Mouse (Mus musculus): ENCODE results near the gene Cfdp1.

Cfdp1 gene

DNA sequence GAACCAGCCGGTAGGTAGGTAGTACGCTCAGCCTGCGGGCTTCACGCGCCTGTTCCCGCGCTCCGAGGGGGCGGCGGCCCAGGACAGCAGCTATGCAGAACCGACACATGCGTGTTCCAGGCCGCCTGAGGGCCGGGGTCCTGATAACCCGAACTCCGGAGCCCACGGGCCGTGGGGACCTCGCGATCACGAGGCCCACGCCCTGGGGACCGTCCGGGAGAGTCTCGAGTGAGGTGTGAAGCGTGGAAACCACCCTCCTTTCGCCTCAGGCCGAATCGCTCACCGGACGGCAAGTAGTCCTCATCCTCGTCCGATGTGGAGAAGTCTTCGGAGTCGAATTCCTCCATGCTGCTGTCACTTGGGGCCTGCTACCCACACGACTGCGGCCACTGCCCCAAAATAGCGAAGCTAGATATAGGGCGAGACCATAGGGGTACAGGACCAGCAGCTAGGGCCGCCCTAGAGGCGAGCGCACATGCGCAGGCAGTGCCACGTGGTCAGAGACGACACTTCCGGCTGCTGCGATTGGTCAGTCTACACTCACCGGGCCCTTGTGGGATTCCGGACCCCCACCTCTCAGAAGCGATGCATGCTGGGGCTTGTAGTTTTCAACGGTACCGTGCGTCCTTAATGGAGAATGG lies at the start of gene Cfdp1:
Gene Cfdp1, minus strand, starts transcription at position 431 of the 641 bp plus-strand sequence.
- in situ Hi-C loops (cut with MboI, MseI) = no loop called here

DNA sequence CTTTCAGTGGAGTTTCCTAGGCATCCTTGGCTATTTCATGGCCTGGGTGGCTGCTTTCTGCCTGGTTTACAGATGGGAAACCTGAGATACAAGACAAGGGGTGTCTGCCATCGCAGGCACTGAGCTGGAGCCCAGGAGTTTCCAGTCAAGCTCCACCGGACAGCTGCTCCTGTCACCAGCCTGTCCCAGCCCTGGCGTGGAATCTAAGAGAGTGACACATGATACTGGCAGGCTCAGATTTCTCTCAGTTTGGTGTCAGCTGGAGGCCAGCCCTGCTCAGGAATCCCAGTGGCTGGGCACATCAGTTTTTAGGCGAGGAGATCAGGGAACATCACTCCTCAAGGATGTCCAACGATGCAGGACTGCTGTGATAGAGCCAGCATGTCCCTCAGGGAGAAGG lies 48.0 kb upstream of the Cfdp1 start:
- in situ Hi-C loops (cut with MboI, MseI) = no loop called here

GRCm38 (mm10) chr8:111898586-111898985 lies 44.5 kb upstream of the Cfdp1 start:
- in situ Hi-C loops (cut with MboI, MseI) = no loop called here

GRCm38 (mm10) chr8:111894955-111895354 lies 40.9 kb upstream of the Cfdp1 start:
- in situ Hi-C loops (cut with MboI, MseI) = no loop called here

DNA sequence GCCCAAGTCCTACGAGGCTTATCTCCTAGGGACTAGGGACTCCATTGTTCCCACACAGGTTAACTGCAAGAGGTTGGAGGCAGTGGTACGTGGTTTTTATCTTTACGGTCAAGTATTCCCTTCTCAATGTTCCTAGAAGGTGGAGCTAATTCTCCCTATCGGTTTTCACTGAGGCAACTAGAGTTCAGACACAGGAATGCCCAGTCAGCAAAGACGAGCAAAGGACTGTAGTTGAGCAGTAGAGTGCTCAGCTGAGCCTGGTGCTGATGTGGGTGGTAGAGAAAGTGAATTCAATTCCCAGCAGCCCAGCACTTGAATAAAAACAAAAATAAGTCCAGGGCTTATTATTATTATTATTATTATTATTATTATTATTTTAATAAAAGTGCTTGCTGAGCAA lies 38.5 kb upstream of the Cfdp1 start:
- in situ Hi-C loops (cut with MboI, MseI) = no loop called here

GRCm38 (mm10) chr8:111891983-111892382 lies 37.9 kb upstream of the Cfdp1 start:
- in situ Hi-C loops (cut with MboI, MseI) = no loop called here

DNA sequence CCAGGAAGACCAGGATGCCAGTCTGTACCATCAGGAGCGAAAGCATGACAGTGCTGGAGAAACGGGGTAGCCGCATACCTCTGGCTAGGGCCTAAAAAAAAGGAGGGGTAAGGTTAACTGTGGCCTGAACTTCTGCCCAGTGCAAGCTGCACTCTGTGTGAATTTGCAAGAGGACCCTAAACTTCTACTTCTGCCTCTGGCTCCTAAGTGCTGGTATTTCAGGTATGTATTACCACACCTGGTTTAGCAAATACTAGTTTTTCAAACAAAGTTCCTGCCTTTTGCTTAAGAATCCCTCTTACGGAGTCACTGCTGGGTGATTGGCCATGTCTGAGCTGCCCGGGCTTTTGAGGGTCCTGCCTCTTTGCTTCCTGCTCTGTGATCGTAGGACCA lies 36.8 kb upstream of the Cfdp1 start:
- in situ Hi-C loops (cut with MboI, MseI) = no loop called here

DNA sequence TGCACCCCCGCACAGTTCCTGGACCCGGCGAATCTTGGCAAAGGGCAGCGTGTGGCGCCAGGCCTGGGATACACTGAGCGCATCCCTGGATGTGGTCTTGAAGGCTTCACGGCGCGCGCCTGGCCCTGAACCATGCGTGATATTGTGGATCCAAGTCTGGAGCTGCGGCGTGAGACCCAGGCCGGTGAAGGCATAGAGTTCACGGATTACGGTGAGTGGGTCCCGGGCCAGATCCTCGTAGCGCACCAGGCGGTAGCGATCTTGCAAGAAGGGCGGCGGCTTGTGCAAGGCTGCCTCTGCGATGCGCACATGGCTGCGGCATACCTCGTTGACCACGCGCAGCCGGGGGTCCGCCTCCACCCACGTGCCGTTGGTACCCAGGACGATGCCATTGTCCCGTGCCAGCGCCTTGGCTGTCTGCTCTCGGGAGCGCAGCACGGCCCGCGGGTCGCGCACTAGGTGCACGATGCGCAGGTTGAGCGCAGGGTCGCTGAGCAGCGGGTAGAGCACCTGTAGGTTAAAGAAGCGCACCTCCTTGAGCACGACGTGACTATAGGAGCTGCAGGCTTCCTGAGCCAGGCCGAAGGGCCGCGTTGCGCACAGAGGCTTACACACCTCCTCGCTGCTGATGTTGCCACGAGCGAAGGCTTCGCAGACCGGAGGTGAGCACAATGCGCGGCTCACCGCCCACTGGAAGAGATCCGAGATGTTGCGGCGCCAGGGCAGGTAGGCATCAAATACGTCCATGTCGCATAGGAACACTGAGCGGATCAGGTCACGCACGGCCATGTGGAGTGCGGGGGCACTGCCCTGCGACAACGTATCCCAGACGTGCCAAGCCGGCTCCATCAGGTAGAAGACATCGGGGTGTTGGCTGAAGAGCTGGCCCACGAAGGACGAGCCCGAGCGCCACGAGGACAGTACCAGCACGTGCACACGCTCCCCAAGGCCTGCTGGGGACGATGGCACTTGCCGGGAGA lies 36.1 kb upstream of the Cfdp1 start:
- in situ Hi-C loops (cut with MboI, MseI) = no loop called here

DNA sequence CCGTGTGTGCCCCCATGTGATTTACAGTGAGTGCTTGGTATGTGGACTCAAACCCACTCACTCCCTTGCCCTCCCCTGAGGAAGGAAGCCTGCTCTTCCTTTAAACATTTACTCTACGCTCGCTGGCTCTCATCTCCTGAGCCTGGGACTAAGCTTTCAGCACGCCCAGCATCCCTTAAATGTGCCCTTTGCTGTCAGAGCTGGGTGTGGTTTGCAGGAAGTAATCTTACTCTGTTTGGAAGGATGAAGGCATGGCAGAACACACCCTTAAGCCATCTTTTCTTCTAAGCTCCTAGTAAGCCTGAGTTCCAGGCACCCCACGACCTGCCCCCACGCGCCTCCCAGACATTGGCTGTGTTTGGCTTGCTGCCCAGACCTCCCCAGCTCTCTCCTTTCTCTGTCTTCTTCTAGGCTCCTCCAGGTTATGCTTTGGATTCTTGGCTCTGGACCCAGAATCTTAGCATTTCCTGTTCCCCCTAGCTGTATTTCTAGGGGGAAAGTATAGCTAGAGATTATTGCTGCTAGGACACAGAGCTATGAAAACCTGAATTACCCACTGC lies 34.1 kb upstream of the Cfdp1 start:
- in situ Hi-C loops (cut with MboI, MseI) = no loop called here

DNA sequence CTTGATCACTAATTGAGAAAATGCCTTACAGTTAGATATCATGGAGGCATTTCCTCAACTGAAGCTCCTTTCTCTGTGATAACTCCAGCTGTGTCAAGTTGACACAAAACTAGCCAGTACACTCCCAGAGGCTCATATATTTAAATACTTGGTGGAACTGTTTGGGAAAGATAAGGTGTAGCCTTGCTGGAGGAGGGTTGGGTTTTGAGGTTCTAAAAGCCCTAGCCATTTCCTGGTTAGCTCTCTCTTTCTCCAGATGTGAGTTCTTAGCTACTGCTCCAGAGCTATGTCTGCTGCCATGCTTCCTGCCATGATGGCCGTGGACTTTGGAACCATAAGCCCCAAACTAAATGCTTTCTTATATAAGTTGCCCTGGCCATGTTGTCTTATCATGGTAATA lies 33.4 kb upstream of the Cfdp1 start:
- in situ Hi-C loops (cut with MboI, MseI) = no loop called here

DNA sequence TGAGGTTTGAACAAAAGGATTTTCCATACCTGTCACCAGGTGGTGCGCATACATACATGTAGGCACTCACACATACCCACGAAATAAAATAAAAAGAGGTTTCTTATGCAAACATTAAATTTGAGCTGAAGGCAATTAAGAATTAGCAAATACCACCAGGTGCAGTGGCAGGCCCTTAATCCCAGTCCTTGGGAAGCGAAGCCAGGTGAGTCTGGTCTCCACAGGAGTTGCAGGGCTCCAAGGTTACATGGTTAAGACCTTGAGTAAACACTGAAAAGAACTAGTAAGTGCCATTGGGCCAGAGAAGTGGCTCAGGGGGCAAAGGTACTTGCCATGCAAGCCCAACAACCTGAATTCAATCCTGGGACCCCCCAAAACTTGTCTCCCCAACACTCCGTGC lies 29.5 kb upstream of the Cfdp1 start:
- in situ Hi-C loops (cut with MboI, MseI) = no loop called here

DNA sequence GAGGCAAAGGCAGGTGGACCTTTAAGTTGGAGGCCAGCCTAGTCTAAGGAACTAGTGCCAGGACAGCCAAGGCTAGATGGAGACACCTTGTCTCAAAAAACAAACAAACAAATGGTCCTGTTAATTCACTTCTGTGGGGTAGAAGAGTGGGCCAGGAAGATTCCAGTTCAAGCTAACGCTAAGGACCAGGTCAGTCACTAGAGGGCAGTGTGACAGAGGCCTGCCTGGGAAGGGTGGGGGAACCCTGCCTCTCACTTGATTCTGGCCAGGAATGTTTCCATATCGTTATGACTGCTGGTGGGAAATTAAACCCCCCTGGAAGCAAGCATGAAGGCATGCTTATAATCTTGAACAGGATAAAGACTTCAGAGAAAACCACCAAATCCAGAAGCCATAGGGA lies 27.5 kb upstream of the Cfdp1 start:
- in situ Hi-C loops (cut with MboI, MseI) = no loop called here

GRCm38 (mm10) chr8:111877711-111878110 lies 23.6 kb upstream of the Cfdp1 start:
- in situ Hi-C loops (cut with MboI, MseI) = no loop called here

GRCm38 (mm10) chr8:111876355-111876948 lies 22.4 kb upstream of the Cfdp1 start, which contains the start of gene Tmem170:
Tmem170 (minus strand) TSS chr8:111876750.
- in situ Hi-C loops (cut with MboI, MseI) = no loop called here

DNA sequence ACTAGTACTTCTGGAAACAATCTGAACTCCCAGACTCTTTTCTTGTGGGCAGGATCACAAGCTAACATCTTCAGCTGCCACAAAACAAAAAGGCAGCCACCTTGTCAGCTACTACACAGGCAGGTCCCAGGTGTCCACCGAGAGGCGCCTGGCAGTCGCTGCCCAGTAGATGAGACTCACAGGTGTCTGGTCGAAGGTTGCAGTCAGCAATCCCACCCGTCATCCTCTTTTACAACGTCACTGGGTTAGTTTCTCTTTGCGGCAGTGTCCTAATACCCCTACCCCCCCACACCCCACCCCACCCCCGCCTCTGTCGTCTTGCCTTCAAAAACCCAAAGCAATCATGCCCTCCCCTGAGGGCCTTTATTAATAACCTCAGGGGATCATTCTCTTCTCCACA lies 21.7 kb upstream of the Cfdp1 start:
- in situ Hi-C loops (cut with MboI, MseI) = no loop called here

- in situ Hi-C loops (cut with MboI, MseI) = no loop called here
Observed at GRCm38 (mm10) chr8:111871278-111871677, 17.2 kb upstream of the Cfdp1 start.

GRCm38 (mm10) chr8:111870379-111870778 lies 16.3 kb upstream of the Cfdp1 start:
- in situ Hi-C loops (cut with MboI, MseI) = no loop called here

- in situ Hi-C loops (cut with MboI, MseI) = no loop called here
Observed at GRCm38 (mm10) chr8:111868664-111869063, 14.6 kb upstream of the Cfdp1 start.

- in situ Hi-C loops (cut with MboI, MseI) = no loop called here
Observed at GRCm38 (mm10) chr8:111865857-111866256, 11.8 kb upstream of the Cfdp1 start.

GRCm38 (mm10) chr8:111865130-111865852 lies 11.2 kb upstream of the Cfdp1 start:
- in situ Hi-C loops (cut with MboI, MseI) = no loop called here

DNA sequence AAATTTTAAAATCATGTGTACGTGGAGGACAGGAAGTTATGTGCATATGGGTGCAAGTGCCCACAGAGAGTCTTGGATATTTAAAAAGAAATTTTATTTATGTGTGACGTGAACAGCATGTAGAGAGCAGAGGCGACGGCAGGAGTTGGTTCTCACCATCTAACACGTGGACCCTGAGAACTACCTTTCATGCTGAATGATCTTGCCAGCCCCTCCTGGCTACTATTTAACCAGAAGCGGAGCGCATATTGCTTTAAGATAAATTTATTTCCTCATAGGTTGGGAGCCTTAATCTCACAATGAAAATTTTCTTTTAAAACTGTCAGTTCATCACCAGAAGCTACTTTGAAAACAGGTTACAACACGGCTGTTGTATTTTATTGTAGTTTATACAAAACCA lies 10.6 kb upstream of the Cfdp1 start:
- in situ Hi-C loops (cut with MboI, MseI) = loop anchor here (5.0 kb wide), 1 partner anchor 143 kb away; no protein-coding TSS in a partner anchor
